Mouse (Mus musculus): ENCODE data around the gene Tepsin. TPM values are rescaled to one million over a fixed set of nuclear protein-coding genes. Genes with fewer than 3 reads are reported as not detected.

Tepsin gene
- polyA plus RNA-seq, 1 experiment = 16.1 TPM

- TF ChIP-seq GATA1 (IDR thresholded peaks at IDR 0.05; ENCODE audit: borderline replicate concordance, low read length) (no peak), FLI1 (IDR thresholded peaks at IDR 0.05; ENCODE audit: low read length) (no peak)
- Histone ChIP-seq H3K4me3 (replicated peaks) (no peak overlapping the region), H3K27me3 (replicated peaks) (no peaks in the 10 kb centered on the region), H3K36me3 (replicated peaks; ENCODE audit: low read length) (peaks cover 99% of the 10 kb centered on the region), H3K9me3 (no peaks in the 10 kb centered on the region), H3K4me1 (peaks cover 97% of the 10 kb centered on the region)
Measured at GRCm38 (mm10) chr11:120134847-120135530, 36.5 kb upstream of the Tepsin start.

GRCm38 (mm10) chr11:120134148-120134547 is 35.6 kb upstream of the Tepsin start:
- Histone ChIP-seq H3K4me3 (replicated peaks) (no peak overlapping the region), H3K27me3 (replicated peaks) (no peaks in the 10 kb centered on the region), H3K36me3 (replicated peaks; ENCODE audit: low read length) (peaks cover 99% of the 10 kb centered on the region), H3K4me1 (peaks cover 96% of the 10 kb centered on the region), H3K9me3 (no peaks in the 10 kb centered on the region)
- TF ChIP-seq GATA1 (IDR thresholded peaks at IDR 0.05; ENCODE audit: borderline replicate concordance, low read length) = no peak
- no peak for TF ChIP-seq FLI1 (IDR thresholded peaks at IDR 0.05; ENCODE audit: low read length)

- peaks cover 77% of the 10 kb centered on the region for H3K4me1 ChIP-seq
- H3K36me3 ChIP-seq (replicated peaks; ENCODE audit: low read length) = peaks cover 94% of the 10 kb centered on the region
- no peaks in the 10 kb centered on the region for H3K9me3 ChIP-seq
- H3K4me3 ChIP-seq (replicated peaks) = no peak overlapping the region
- TF ChIP-seq GATA1 (IDR thresholded peaks at IDR 0.05; ENCODE audit: borderline replicate concordance, low read length) (no peak), FLI1 (IDR thresholded peaks at IDR 0.05; ENCODE audit: low read length) (no peak)
- H3K27me3 ChIP-seq (replicated peaks) = no peaks in the 10 kb centered on the region
Measured at GRCm38 (mm10) chr11:120129281-120129680, 30.8 kb upstream of the Tepsin start.

GRCm38 (mm10) chr11:120126845-120127244 is 28.3 kb upstream of the Tepsin start:
- H3K27me3 ChIP-seq (replicated peaks) = no peaks in the 10 kb centered on the region
- TF ChIP-seq GATA1 (IDR thresholded peaks at IDR 0.05; ENCODE audit: borderline replicate concordance, low read length) = no peak
- TF ChIP-seq FLI1 (IDR thresholded peaks at IDR 0.05; ENCODE audit: low read length) = no peak
- no peaks in the 10 kb centered on the region for H3K9me3 ChIP-seq
- H3K4me3 ChIP-seq (replicated peaks) = no peak overlapping the region
- H3K4me1 ChIP-seq = peaks cover 70% of the 10 kb centered on the region
- H3K36me3 ChIP-seq (replicated peaks; ENCODE audit: low read length) = peaks cover 95% of the 10 kb centered on the region

GRCm38 (mm10) chr11:120122126-120122525 is 23.6 kb upstream of the Tepsin start:
- Histone ChIP-seq H3K4me3 (replicated peaks) (peak overlapping the region; percentile 5), H3K4me1 (peaks cover 51% of the 10 kb centered on the region), H3K27me3 (replicated peaks) (no peaks in the 10 kb centered on the region), H3K36me3 (replicated peaks; ENCODE audit: low read length) (peaks cover 95% of the 10 kb centered on the region), H3K9me3 (no peaks in the 10 kb centered on the region)
- no peak for TF ChIP-seq FLI1 (IDR thresholded peaks at IDR 0.05; ENCODE audit: low read length)
- no peak for TF ChIP-seq GATA1 (IDR thresholded peaks at IDR 0.05; ENCODE audit: borderline replicate concordance, low read length)

- TF ChIP-seq FLI1 (IDR thresholded peaks at IDR 0.05; ENCODE audit: low read length) (no peak), GATA1 (IDR thresholded peaks at IDR 0.05; ENCODE audit: borderline replicate concordance, low read length) (no peak)
- Histone ChIP-seq H3K36me3 (replicated peaks; ENCODE audit: low read length) (peaks cover 99% of the 10 kb centered on the region), H3K4me3 (replicated peaks) (no peak overlapping the region), H3K27me3 (replicated peaks) (no peaks in the 10 kb centered on the region), H3K4me1 (peaks cover 44% of the 10 kb centered on the region), H3K9me3 (no peaks in the 10 kb centered on the region)
Measured at GRCm38 (mm10) chr11:120120642-120121420, 22.3 kb upstream of the Tepsin start.

- Histone ChIP-seq H3K27me3 (replicated peaks) (no peaks in the 10 kb centered on the region), H3K36me3 (replicated peaks; ENCODE audit: low read length) (peaks cover 100% of the 10 kb centered on the region), H3K9me3 (no peaks in the 10 kb centered on the region), H3K4me1 (peaks cover 39% of the 10 kb centered on the region), H3K4me3 (replicated peaks) (no peak overlapping the region)
- no peak for TF ChIP-seq GATA1 (IDR thresholded peaks at IDR 0.05; ENCODE audit: borderline replicate concordance, low read length)
Measured at GRCm38 (mm10) chr11:120119936-120120541, 21.5 kb upstream of the Tepsin start.

- peaks cover 98% of the 10 kb centered on the region for H3K36me3 ChIP-seq (replicated peaks; ENCODE audit: low read length)
Measured at GRCm38 (mm10) chr11:120119108-120119507, 20.6 kb upstream of the Tepsin start.

GRCm38 (mm10) chr11:120117626-120118025 is 19.1 kb upstream of the Tepsin start:
- TF ChIP-seq GATA1 (IDR thresholded peaks at IDR 0.05; ENCODE audit: borderline replicate concordance, low read length) (no peak), FLI1 (IDR thresholded peaks at IDR 0.05; ENCODE audit: low read length) (no peak)
- peaks cover 98% of the 10 kb centered on the region for H3K36me3 ChIP-seq (replicated peaks; ENCODE audit: low read length)

More at GRCm38 (mm10) chr11:120119108-120119507, 20.6 kb upstream of the Tepsin start:
- H3K27me3 ChIP-seq (replicated peaks) = no peaks in the 10 kb centered on the region
- peaks cover 45% of the 10 kb centered on the region for H3K4me1 ChIP-seq
- no peak overlapping the region for H3K4me3 ChIP-seq (replicated peaks)
- no peaks in the 10 kb centered on the region for H3K9me3 ChIP-seq
- TF ChIP-seq FLI1 (IDR thresholded peaks at IDR 0.05; ENCODE audit: low read length) (no peak), GATA1 (IDR thresholded peaks at IDR 0.05; ENCODE audit: borderline replicate concordance, low read length) (no peak)

More at GRCm38 (mm10) chr11:120117626-120118025, 19.1 kb upstream of the Tepsin start:
- H3K9me3 ChIP-seq = no peaks in the 10 kb centered on the region
- no peaks in the 10 kb centered on the region for H3K27me3 ChIP-seq (replicated peaks)
- H3K4me1 ChIP-seq = peaks cover 40% of the 10 kb centered on the region
- H3K4me3 ChIP-seq (replicated peaks) = no peak overlapping the region
